Mouse (Mus musculus): Measurements from ENCODE around the gene Spryd3. TPM values are rescaled to one million over a fixed set of nuclear protein-coding genes. Genes with fewer than 3 reads are reported as not detected.

Spryd3 gene
- 0.85 TPM for polyA plus RNA-seq (2014; fragmentation: Illumina TruSeq; extraction: RNeasy Lipid Tissue Mini Kit (QIAGEN cat#74804); ENCODE audit: low read depth, low replicate concordance)

DNA sequence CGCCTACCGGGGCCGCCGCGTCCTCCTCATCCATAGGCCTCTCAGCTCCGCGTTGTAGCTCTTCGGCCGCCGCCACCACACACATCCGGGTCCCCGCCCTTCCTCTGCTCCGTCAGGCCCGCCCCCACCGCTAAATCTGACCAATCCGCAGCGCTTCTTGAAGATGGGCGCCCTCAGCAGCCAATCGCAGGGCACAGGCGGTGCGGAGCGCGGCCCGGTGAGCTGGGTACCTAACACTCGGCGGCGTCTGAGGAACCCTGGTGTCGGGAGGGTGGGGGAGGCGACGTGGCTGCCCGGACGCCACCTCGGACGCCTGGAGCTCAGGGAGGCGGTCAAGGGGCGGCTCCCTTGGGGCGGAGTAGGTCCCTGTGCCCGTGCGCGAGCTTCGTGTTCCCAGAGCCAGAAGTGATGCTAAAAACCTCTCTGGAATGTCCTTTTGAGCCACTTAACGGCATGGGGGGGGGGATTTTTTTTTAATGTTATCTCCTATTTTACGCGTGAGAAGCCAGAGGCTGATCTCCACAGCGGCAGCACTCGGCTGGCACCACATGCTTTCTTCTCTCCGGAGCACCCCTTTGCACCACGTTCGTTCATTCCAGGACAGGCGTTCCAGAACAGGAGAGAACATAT is at the start of gene Spryd3:
Spryd3 (minus strand) TSS at position 106 of the 630 bp plus-strand sequence.

DNA sequence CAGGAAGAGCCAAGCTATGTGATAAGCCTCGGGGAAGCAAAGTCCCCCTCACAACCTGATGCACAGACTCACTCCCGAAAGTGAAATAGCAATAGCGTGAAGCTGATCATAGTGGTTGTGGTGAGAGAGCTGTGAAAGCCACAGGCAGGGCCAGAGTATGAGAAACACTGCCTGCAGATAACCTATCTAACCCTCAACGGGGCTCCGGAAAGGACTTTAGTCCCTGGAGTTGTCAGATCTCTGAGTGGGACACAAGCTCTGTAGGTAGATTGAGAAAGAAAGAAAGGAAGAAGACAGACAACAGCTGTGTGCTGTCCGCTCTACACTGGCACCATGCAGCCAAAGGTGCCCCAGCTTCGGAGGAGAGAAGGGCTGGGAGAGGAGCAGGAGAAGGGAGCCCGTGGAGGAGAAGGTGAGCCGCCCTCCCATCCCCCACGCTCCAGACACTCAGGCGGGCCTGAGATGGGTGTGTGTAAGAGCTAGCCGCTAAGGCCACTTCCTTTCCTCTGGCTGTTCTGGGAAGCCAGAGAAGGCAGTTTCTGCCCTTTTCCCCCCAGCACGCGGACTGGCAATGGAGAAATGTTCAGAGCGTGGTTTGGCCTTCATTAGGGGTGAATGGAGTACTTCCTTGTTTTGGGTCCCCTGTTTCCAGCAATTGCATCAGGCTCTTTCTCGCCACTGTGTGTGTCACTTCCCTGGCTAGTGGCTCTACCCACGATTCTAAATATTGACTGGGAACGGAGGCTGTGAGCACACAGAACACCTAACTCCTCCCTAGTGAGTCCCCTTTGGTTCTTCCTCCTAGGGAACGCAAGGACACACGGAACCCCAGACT is 14.5 kb upstream of the Spryd3 start, which contains the start of gene Soat2:
Soat2 (plus strand) TSS at position 226 of the 835 bp plus-strand sequence.

GRCm38 (mm10) chr15:102144274-102144711 is 8.3 kb upstream of the Spryd3 start, which contains the start of gene Igfbp6:
Gene Igfbp6 (plus strand): TSS chr15:102144362.

GRCm38 (mm10) chr15:102100161-102100981 is 35.7 kb downstream of the Spryd3 start, which contains the start of gene Tns2:
Gene Tns2 (plus strand): TSS chr15:102100413.

DNA sequence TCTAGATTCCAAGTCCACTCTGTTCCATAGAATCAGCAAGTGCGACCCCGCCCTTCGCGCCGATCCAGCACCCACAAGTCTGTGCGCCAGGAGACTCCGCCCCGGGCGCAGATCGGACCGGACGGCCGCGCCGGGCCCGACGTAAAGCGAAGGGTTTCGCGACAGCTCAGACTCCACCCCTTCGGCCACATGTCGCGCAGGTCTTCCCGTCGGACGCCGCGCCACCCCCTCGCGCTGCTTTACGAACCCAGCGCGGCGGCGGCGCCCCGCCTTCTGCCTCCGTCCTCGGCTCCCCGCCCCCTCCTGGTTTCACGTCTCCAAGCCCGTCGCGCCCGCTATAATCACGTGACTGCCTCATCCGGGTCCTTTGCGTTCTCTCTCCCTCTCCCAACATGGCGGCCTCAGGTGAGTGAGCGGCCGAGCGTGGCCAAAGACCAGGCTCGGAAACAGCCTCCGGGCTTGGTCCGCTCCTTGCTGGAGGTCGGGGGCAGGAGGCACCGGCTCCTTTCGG is 62.4 kb downstream of the Spryd3 start, which contains the start of gene Eif4b:
Eif4b (plus strand) TSS at position 215 of the 511 bp plus-strand sequence.

Other genes with a start within 250 kb of the Spryd3 start
- gene Krt76, start 243.3 kb downstream of the Spryd3 start, polyA plus RNA-seq (2014; fragmentation: Illumina TruSeq; extraction: RNeasy Lipid Tissue Mini Kit (QIAGEN cat#74804); ENCODE audit: low read depth, low replicate concordance), result not detected
- gene Krt4, start 211.5 kb downstream of the Spryd3 start, polyA plus RNA-seq (2014; fragmentation: Illumina TruSeq; extraction: RNeasy Lipid Tissue Mini Kit (QIAGEN cat#74804); ENCODE audit: low read depth, low replicate concordance), result not detected
- not detected for gene Krt79, start 195.9 kb downstream of the Spryd3 start, polyA plus RNA-seq (2014; fragmentation: Illumina TruSeq; extraction: RNeasy Lipid Tissue Mini Kit (QIAGEN cat#74804); ENCODE audit: low read depth, low replicate concordance)
- gene Krt78, start 181.9 kb downstream of the Spryd3 start, polyA plus RNA-seq (2014; fragmentation: Illumina TruSeq; extraction: RNeasy Lipid Tissue Mini Kit (QIAGEN cat#74804); ENCODE audit: low read depth, low replicate concordance), result not detected
- gene Krt8, start 131.8 kb downstream of the Spryd3 start, polyA plus RNA-seq (2014; fragmentation: Illumina TruSeq; extraction: RNeasy Lipid Tissue Mini Kit (QIAGEN cat#74804); ENCODE audit: low read depth, low replicate concordance), result 16.7 TPM
- 19.0 TPM for gene Krt18, start 108.1 kb downstream of the Spryd3 start, polyA plus RNA-seq (2014; fragmentation: Illumina TruSeq; extraction: RNeasy Lipid Tissue Mini Kit (QIAGEN cat#74804); ENCODE audit: low read depth, low replicate concordance)
- gene Eif4b, start 62.5 kb downstream of the Spryd3 start, polyA plus RNA-seq (2014; fragmentation: Illumina TruSeq; extraction: RNeasy Lipid Tissue Mini Kit (QIAGEN cat#74804); ENCODE audit: low read depth, low replicate concordance), result 130 TPM
- 17.7 TPM for gene Tns2, start 35.8 kb downstream of the Spryd3 start, polyA plus RNA-seq (2014; fragmentation: Illumina TruSeq; extraction: RNeasy Lipid Tissue Mini Kit (QIAGEN cat#74804); ENCODE audit: low read depth, low replicate concordance)
- not detected for gene Igfbp6, start 8.1 kb upstream of the Spryd3 start, polyA plus RNA-seq (2014; fragmentation: Illumina TruSeq; extraction: RNeasy Lipid Tissue Mini Kit (QIAGEN cat#74804); ENCODE audit: low read depth, low replicate concordance)
- gene Soat2, start 14.3 kb upstream of the Spryd3 start, polyA plus RNA-seq (2014; fragmentation: Illumina TruSeq; extraction: RNeasy Lipid Tissue Mini Kit (QIAGEN cat#74804); ENCODE audit: low read depth, low replicate concordance), result 7.1 TPM
- gene Zfp740, start 67.0 kb upstream of the Spryd3 start, polyA plus RNA-seq (2014; fragmentation: Illumina TruSeq; extraction: RNeasy Lipid Tissue Mini Kit (QIAGEN cat#74804); ENCODE audit: low read depth, low replicate concordance), result 9.0 TPM
- gene Csad, start 68.5 kb upstream of the Spryd3 start, polyA plus RNA-seq (2014; fragmentation: Illumina TruSeq; extraction: RNeasy Lipid Tissue Mini Kit (QIAGEN cat#74804); ENCODE audit: low read depth, low replicate concordance), result 24.0 TPM
- gene Itgb7, start 95.7 kb upstream of the Spryd3 start, polyA plus RNA-seq (2014; fragmentation: Illumina TruSeq; extraction: RNeasy Lipid Tissue Mini Kit (QIAGEN cat#74804); ENCODE audit: low read depth, low replicate concordance), result 1.2 TPM
- 0.98 TPM for gene Rarg, start 121.3 kb upstream of the Spryd3 start, polyA plus RNA-seq (2014; fragmentation: Illumina TruSeq; extraction: RNeasy Lipid Tissue Mini Kit (QIAGEN cat#74804); ENCODE audit: low read depth, low replicate concordance)
- gene Gm9918, start 134.3 kb upstream of the Spryd3 start, polyA plus RNA-seq (2014; fragmentation: Illumina TruSeq; extraction: RNeasy Lipid Tissue Mini Kit (QIAGEN cat#74804); ENCODE audit: low read depth, low replicate concordance), result not detected
- 1.7 TPM for gene Mfsd5, start 143.2 kb upstream of the Spryd3 start, polyA plus RNA-seq (2014; fragmentation: Illumina TruSeq; extraction: RNeasy Lipid Tissue Mini Kit (QIAGEN cat#74804); ENCODE audit: low read depth, low replicate concordance)
- not detected for gene Espl1, start 160.0 kb upstream of the Spryd3 start, polyA plus RNA-seq (2014; fragmentation: Illumina TruSeq; extraction: RNeasy Lipid Tissue Mini Kit (QIAGEN cat#74804); ENCODE audit: low read depth, low replicate concordance)
- 50.1 TPM for gene Pfdn5, start 189.9 kb upstream of the Spryd3 start, polyA plus RNA-seq (2014; fragmentation: Illumina TruSeq; extraction: RNeasy Lipid Tissue Mini Kit (QIAGEN cat#74804); ENCODE audit: low read depth, low replicate concordance)
- gene Myg1, start 195.5 kb upstream of the Spryd3 start, polyA plus RNA-seq (2014; fragmentation: Illumina TruSeq; extraction: RNeasy Lipid Tissue Mini Kit (QIAGEN cat#74804); ENCODE audit: low read depth, low replicate concordance), result 10.0 TPM
- gene Aaas, start 214.5 kb upstream of the Spryd3 start, polyA plus RNA-seq (2014; fragmentation: Illumina TruSeq; extraction: RNeasy Lipid Tissue Mini Kit (QIAGEN cat#74804); ENCODE audit: low read depth, low replicate concordance), result 2.5 TPM
- gene Sp7, start 230.9 kb upstream of the Spryd3 start, polyA plus RNA-seq (2014; fragmentation: Illumina TruSeq; extraction: RNeasy Lipid Tissue Mini Kit (QIAGEN cat#74804); ENCODE audit: low read depth, low replicate concordance), result not detected

All from liver, adult 10 weeks (tissue).